8 mouse cellular contexts compared by ENCODE assay signal in the genomic region with DNA sequence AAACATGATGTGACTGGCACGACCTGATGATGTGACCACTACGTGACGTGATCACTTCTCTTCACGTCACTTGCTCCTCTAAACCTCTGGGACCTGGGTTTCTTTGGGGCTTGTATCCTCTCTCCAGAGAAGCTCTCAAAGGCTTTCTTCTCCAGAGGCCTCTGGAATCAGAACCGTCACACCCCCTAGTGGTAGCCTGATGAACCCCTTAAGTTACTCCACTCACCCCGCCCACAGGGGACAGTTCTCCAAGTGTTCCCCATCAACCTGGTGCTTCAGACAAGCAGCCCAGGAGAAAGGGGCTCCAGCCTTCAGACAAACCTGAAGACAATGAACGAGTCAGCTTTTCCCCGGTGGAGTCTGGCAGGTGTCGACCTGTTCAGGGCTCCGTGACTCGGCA.
DNase-seq lines count a peak whose midpoint lies in the region; ATAC-seq and TF ChIP-seq lines count a peak whose summit lies in the region.

No protein-coding gene starts in this region.

- no peaks in the 10 kb centered on the region for H3K27me3 ChIP-seq in midbrain, embryonic 14.5 days (ENCODE audit: control insufficient read depth, insufficient read depth, low read length)
- no peaks in the 10 kb centered on the region for H3K27me3 ChIP-seq in midbrain, embryonic 16.5 days (ENCODE audit: control insufficient read depth, insufficient read depth, low read depth, low read length)
- no peaks in the 10 kb centered on the region for H3K27me3 ChIP-seq in stomach, postnatal 0 days (ENCODE audit: control insufficient read depth, insufficient read depth, low read length)

- TF ChIP-seq POLR2A in lung, adult 2 months (IDR thresholded peaks at IDR 0.05; ENCODE audit: borderline replicate concordance, extremely low read depth, low read depth, low read length): no peak

- peak; percentile 39 to 41 for DNase-seq in cerebellum, adult 18-20 months
- DNase-seq in cerebellum, adult 11-12 months: no peak
- DNase-seq in midbrain, embryonic 14.5 days: peak; percentile 61
- peak; percentile 74 to 85 for DNase-seq in cerebellum, postnatal 14 days
- peak; percentile 12 for DNase-seq in hindlimb bud, embryonic 11.5 days (ENCODE audit: extremely low spot score, low read depth, low spot score)
- DNase-seq in lung, adult 2 months: no peak
- DNase-seq in stomach, postnatal 0 days (ENCODE audit: low spot score): peak; percentile 42

- H3K4me2 ChIP-seq in midbrain, embryonic 14.5 days (ENCODE audit: low read length): no peak overlapping the region
- no peak overlapping the region for H3K4me2 ChIP-seq in midbrain, embryonic 16.5 days (ENCODE audit: low read length)
- H3K4me2 ChIP-seq in stomach, postnatal 0 days (replicated peaks; ENCODE audit: low read depth): no peak overlapping the region

- no peak for ATAC-seq in midbrain, embryonic 14.5 days (ENCODE audit: low FRiP score, low TSS enrichment)
- no peak for ATAC-seq in midbrain, embryonic 16.5 days
- ATAC-seq in stomach, postnatal 0 days (ENCODE audit: low FRiP score, low TSS enrichment): no peak

- H3K4me3 ChIP-seq in midbrain, embryonic 14.5 days (replicated peaks; ENCODE audit: low read depth, low read length): no peak overlapping the region
- no peak overlapping the region for H3K4me3 ChIP-seq in midbrain, embryonic 16.5 days (ENCODE audit: low read depth, low read length)
- H3K4me3 ChIP-seq in lung, adult 2 months (replicated peaks; ENCODE audit: extremely low read depth, low read depth, low read length): no peak overlapping the region
- H3K4me3 ChIP-seq in stomach, postnatal 0 days (ENCODE audit: low read depth, low read length): no peak overlapping the region

- no peak for TF ChIP-seq EP300 in stomach, postnatal 0 days (optimal IDR thresholded peaks at IDR 0.05)

- no peaks in the 10 kb centered on the region for H3K4me1 ChIP-seq in midbrain, embryonic 14.5 days (ENCODE audit: control insufficient read depth, insufficient read depth, low read length)
- H3K4me1 ChIP-seq in midbrain, embryonic 16.5 days (ENCODE audit: control insufficient read depth, insufficient read depth, low read length): no peaks in the 10 kb centered on the region
- H3K4me1 ChIP-seq in lung, adult 2 months (ENCODE audit: control insufficient read depth, insufficient read depth, low read length): no peaks in the 10 kb centered on the region
- H3K4me1 ChIP-seq in stomach, postnatal 0 days (replicated peaks; ENCODE audit: control insufficient read depth, insufficient read depth): no peaks in the 10 kb centered on the region

- no peaks in the 10 kb centered on the region for H3K9me3 ChIP-seq in midbrain, embryonic 14.5 days (ENCODE audit: control insufficient read depth, low read length)
- H3K9me3 ChIP-seq in midbrain, embryonic 16.5 days (replicated peaks; ENCODE audit: control insufficient read depth, low read length, poor library complexity, severe bottlenecking): no peaks in the 10 kb centered on the region
- no peaks in the 10 kb centered on the region for H3K9me3 ChIP-seq in stomach, postnatal 0 days (ENCODE audit: control insufficient read depth, low read length)

- peak; percentile 8; the same call in 1 of the 2 replicates for TF ChIP-seq CTCF in lung, adult 2 months (IDR thresholded peaks at IDR 0.05; ENCODE audit: insufficient read depth, low read length)
- peak; percentile 72 for TF ChIP-seq CTCF in stomach, postnatal 0 days (IDR thresholded peaks at IDR 0.05; ENCODE audit: low read depth)

- H3K36me3 ChIP-seq in midbrain, embryonic 14.5 days (ENCODE audit: control insufficient read depth, insufficient read depth, low read length): no peaks in the 10 kb centered on the region
- no peaks in the 10 kb centered on the region for H3K36me3 ChIP-seq in midbrain, embryonic 16.5 days (ENCODE audit: control insufficient read depth, insufficient read depth, low read length)
- H3K36me3 ChIP-seq in stomach, postnatal 0 days (ENCODE audit: control insufficient read depth, insufficient read depth, low read length): no peaks in the 10 kb centered on the region

- no peak overlapping the region for H3K27ac ChIP-seq in midbrain, embryonic 14.5 days (replicated peaks; ENCODE audit: low read depth, low read length)
- no peak overlapping the region for H3K27ac ChIP-seq in midbrain, embryonic 16.5 days (ENCODE audit: low read length)
- no peak overlapping the region for H3K27ac ChIP-seq in stomach, postnatal 0 days (replicated peaks)

- no peak overlapping the region for H3K9ac ChIP-seq in midbrain, embryonic 14.5 days (replicated peaks; ENCODE audit: low read length)
- H3K9ac ChIP-seq in midbrain, embryonic 16.5 days (ENCODE audit: low read depth, low read length): no peak overlapping the region
- H3K9ac ChIP-seq in stomach, postnatal 0 days (ENCODE audit: low read length): no peak overlapping the region

- WGBS in midbrain, embryonic 14.5 days: 70% methylated on average over 11 of the region's 11 CpGs
- 76% methylated on average over 11 of the region's 11 CpGs for WGBS in midbrain, embryonic 16.5 days
- WGBS in lung, adult 2 months: 66% methylated on average over 11 of the region's 11 CpGs
- WGBS in stomach, postnatal 0 days: 70% methylated on average over 11 of the region's 11 CpGs

Comparison
In these comparisons a context has a peak if more than half of its experiments do, and no peak if none do; other contexts are left out.
1. DNase-seq: peak in cerebellum, adult 18-20 months (2 of 2), midbrain, embryonic 14.5 days (single experiment), cerebellum, postnatal 14 days (2 of 2), hindlimb bud, embryonic 11.5 days (single experiment) and stomach, postnatal 0 days (single experiment); none in cerebellum, adult 11-12 months (single experiment) and lung, adult 2 months (single experiment).